Mouse (Mus musculus): ENCODE data around the gene Tomm20.

- TF ChIP-seq CTCF (IDR thresholded peaks at IDR 0.05; ENCODE audit: borderline replicate concordance, control insufficient read depth, extremely low read depth, insufficient read depth, low read length, poor library complexity) (no peak), POLR2A (IDR thresholded peaks at IDR 0.05; ENCODE audit: control insufficient read depth, extremely low read depth, insufficient read depth, low read length, poor library complexity) (no peak)
Observed at GRCm38 (mm10) chr8:126937337-126937736, 8.3 kb downstream of the Tomm20 start.
